Mouse (Mus musculus) adrenal gland, adult (tissue): Measurements from ENCODE around the gene Utp6.

Source experiments
- DNase-seq, 2 experiments: peaks; one replicate each; pipeline ENCODE4 v3.0.0; 2022 to 2023; ENCODE audit warnings: low spot score in 1 of 2; ENCODE audit not compliant: inconsistent age in 2 of 2

The Utp6 gene

GRCm38 (mm10) chr11:79963212-79963974 lies 1.2 kb upstream of the Utp6 start:
- DNase-seq: peak in 1 of 2 experiments; percentile 33

- DNase-seq: no peak
Measured at GRCm38 (mm10) chr11:79962877-79963183, 640 bp upstream of the Utp6 start.

GRCm38 (mm10) chr11:79961346-79962124 lies 655 bp downstream of the Utp6 start:
- peak in 1 of 2 experiments; percentile 14 for DNase-seq

GRCm38 (mm10) chr11:79947265-79947664 lies 14.9 kb downstream of the Utp6 start:
- DNase-seq: no peak

- no peak for DNase-seq
Measured at GRCm38 (mm10) chr11:79943601-79944000, 18.6 kb downstream of the Utp6 start.

GRCm38 (mm10) chr11:79943136-79943535 lies 19.1 kb downstream of the Utp6 start:
- DNase-seq: no peak

GRCm38 (mm10) chr11:79935766-79936165 lies 26.4 kb downstream of the Utp6 start:
- DNase-seq: no peak

- no peak for DNase-seq
Measured at GRCm38 (mm10) chr11:79922766-79923165, 39.4 kb downstream of the Utp6 start.

GRCm38 (mm10) chr11:79922157-79922556 lies 40.0 kb downstream of the Utp6 start:
- no peak for DNase-seq

- DNase-seq: no peak
Measured at GRCm38 (mm10) chr11:79920505-79921025, 41.6 kb downstream of the Utp6 start.

GRCm38 (mm10) chr11:79919685-79920504 lies 42.3 kb downstream of the Utp6 start:
- peak; percentile 79 to 94 for DNase-seq

GRCm38 (mm10) chr11:79915696-79916349 lies 46.4 kb downstream of the Utp6 start:
- peak in 1 of 2 experiments; percentile 32 for DNase-seq

- DNase-seq: no peak
Measured at GRCm38 (mm10) chr11:79908600-79909483, 53.3 kb downstream of the Utp6 start.

- no peak for DNase-seq
Measured at GRCm38 (mm10) chr11:79906920-79907319, 55.3 kb downstream of the Utp6 start.

GRCm38 (mm10) chr11:79902881-79903481 lies 59.2 kb downstream of the Utp6 start:
- no peak for DNase-seq

GRCm38 (mm10) chr11:79901146-79901545 lies 61.0 kb downstream of the Utp6 start:
- no peak for DNase-seq

- no peak for DNase-seq
Measured at GRCm38 (mm10) chr11:79892259-79892658, 69.9 kb downstream of the Utp6 start.

- no peak for DNase-seq
Measured at GRCm38 (mm10) chr11:79890822-79891221, 71.4 kb downstream of the Utp6 start.

GRCm38 (mm10) chr11:79886961-79887360 lies 75.2 kb downstream of the Utp6 start:
- no peak for DNase-seq
